Mouse (Mus musculus) limb, embryonic 15.5 days (tissue): ENCODE results near the gene Il20ra. TPM values are rescaled to one million over a fixed set of nuclear protein-coding genes. Genes with fewer than 3 reads are reported as not detected.

Experiments
- ATAC-seq: fragments of 200-750 bp; cut with Nextera tagmentation; 2 replicates; pipeline ENCODE4 v1.8.0; 2017; ENCODE audit warnings: low read depth, moderate TSS enrichment; ENCODE audit not compliant: insufficient number of reproducible peaks, low FRiP score, low TSS enrichment
- H3K27ac ChIP-seq: fragments of 300-500 bp; sonication (generic); 2 replicates; pipeline ENCODE4 v1.5.1; 2015; ENCODE audit warnings: moderate library complexity, mild to moderate bottlenecking, inconsistent platforms
- H3K27me3 ChIP-seq: fragments of 300-500 bp; sonication (generic); 2 replicates; pipeline ENCODE4 v1.6.1; 2015; ENCODE audit warnings: inconsistent platforms
- H3K36me3 ChIP-seq: fragments of 300-500 bp; sonication (generic); 2 replicates; pipeline ENCODE4 v1.6.1; 2015; ENCODE audit warnings: inconsistent platforms
- H3K4me1 ChIP-seq: fragments of 300-500 bp; sonication (generic); 2 replicates; pipeline ENCODE4 v1.6.1; 2015; ENCODE audit warnings: inconsistent platforms
- H3K4me2 ChIP-seq: fragments of 300-500 bp; sonication (generic); 2 replicates; pipeline ENCODE4 v1.6.1; 2015; ENCODE audit warnings: mild to moderate bottlenecking, inconsistent platforms
- H3K4me3 ChIP-seq: fragments of 300-500 bp; sonication (generic); 2 replicates; pipeline ENCODE4 v1.5.1; 2015; ENCODE audit warnings: mild to moderate bottlenecking, inconsistent platforms
- H3K9ac ChIP-seq: fragments of 300-500 bp; sonication (generic); 2 replicates; pipeline ENCODE4 v1.6.1; 2015; ENCODE audit warnings: inconsistent platforms
- H3K9me3 ChIP-seq: fragments of 300-500 bp; sonication (generic); 2 replicates; pipeline ENCODE4 v1.6.1; 2016; ENCODE audit warnings: inconsistent platforms
- WGBS: fragments of 180-500 bp; shearing (Covaris S2); methylation state at CpG from one replicate; pipeline ENCODE4 v1.1.7; 2015; 5-methylcytosine and 5-hydroxymethylcytosine counted together
- polyA plus RNA-seq: library from polyadenylated mRNA; unstranded; fragments of >200 nt; fragmentation: Nextera tagmentation; extraction: Ambion mirVana; gene quantifications from 2 replicates; pipeline ENCODE4 v1.2.1, GENCODE M21; 2015

Il20ra gene
- polyA plus RNA-seq, 1 experiment from 2014 or later: 0.92 TPM

GRCm38 (mm10) chr10:19781365-19781764, 69.0 kb downstream of the Il20ra start:
- no peaks in the 10 kb centered on the region for H3K36me3 ChIP-seq
- H3K9me3 ChIP-seq: no peaks in the 10 kb centered on the region
- H3K4me3 ChIP-seq: no peak overlapping the region
- no peak for ATAC-seq
- H3K27ac ChIP-seq: no peak overlapping the region
- no peak overlapping the region for H3K9ac ChIP-seq
- WGBS: 90% methylated on average over 5 of the region's 5 CpGs
- no peaks in the 10 kb centered on the region for H3K27me3 ChIP-seq
- H3K4me2 ChIP-seq: no peak overlapping the region
- H3K4me1 ChIP-seq: peaks cover 4% of the 10 kb centered on the region; the same call in 1 of the 2 replicates

DNA sequence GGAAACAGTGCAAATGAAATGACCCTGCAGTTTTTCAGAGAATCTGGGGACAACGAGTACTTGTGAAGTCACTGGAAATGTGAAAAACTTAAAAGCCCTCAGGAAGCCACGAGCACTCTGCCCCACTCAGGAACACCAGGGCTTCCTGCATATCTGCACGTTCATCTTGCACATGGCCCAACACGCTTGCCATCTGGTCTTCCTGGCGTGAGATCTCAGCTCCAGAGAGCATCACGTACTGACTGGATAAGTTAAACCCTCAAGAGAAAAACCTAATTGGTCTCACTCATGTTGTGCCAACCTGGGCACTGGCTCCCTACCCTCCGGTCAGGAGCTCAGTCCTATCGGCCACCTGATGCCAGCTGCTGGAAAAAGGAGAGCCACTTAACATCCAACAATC, 82.6 kb downstream of the Il20ra start:
- no peak overlapping the region for H3K4me2 ChIP-seq
- no peaks in the 10 kb centered on the region for H3K27me3 ChIP-seq
- H3K9me3 ChIP-seq: no peaks in the 10 kb centered on the region
- no peak overlapping the region for H3K9ac ChIP-seq
- WGBS: 60% methylated on average over 8 of the region's 8 CpGs
- ATAC-seq: no peak
- no peak overlapping the region for H3K27ac ChIP-seq
- H3K4me1 ChIP-seq: no peaks in the 10 kb centered on the region
- no peaks in the 10 kb centered on the region for H3K36me3 ChIP-seq
- no peak overlapping the region for H3K4me3 ChIP-seq

- H3K27me3 ChIP-seq: no peaks in the 10 kb centered on the region
- H3K4me3 ChIP-seq: no peak overlapping the region
- H3K4me2 ChIP-seq: no peak overlapping the region
- H3K4me1 ChIP-seq: no peaks in the 10 kb centered on the region
- H3K36me3 ChIP-seq: no peaks in the 10 kb centered on the region
- H3K9me3 ChIP-seq: no peaks in the 10 kb centered on the region
- no peak overlapping the region for H3K27ac ChIP-seq
- ATAC-seq: no peak
- WGBS: 80% methylated on average over 7 of the region's 7 CpGs
- H3K9ac ChIP-seq: no peak overlapping the region
Measured at GRCm38 (mm10) chr10:19802958-19803357, 90.6 kb downstream of the Il20ra start.

DNA sequence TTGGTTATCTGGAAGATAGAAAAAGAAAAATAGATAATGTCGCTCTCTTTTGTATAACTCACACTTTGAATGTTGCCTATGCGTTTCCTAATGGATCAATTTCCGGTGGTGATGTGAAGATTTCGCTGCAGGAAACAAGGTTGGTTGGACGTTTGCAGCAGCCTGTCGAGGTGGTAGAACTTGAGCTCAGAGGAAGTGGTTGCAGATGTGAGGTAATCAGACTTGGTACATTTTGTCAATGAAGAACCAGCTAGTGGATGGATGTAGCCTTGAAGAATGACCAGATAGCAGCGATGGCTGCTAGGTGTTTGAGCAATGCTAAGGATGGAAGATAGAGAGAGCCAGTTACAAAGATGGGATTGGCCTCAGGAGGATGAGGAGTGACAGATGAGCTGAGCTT, 92.4 kb downstream of the Il20ra start:
- no peak overlapping the region for H3K27ac ChIP-seq

More for the DNA sequence above, 92.4 kb downstream of the Il20ra start:
- ATAC-seq: no peak
- Histone ChIP-seq H3K4me3 (no peak overlapping the region), H3K4me2 (no peak overlapping the region), H3K9ac (no peak overlapping the region), H3K4me1 (no peaks in the 10 kb centered on the region), H3K36me3 (no peaks in the 10 kb centered on the region), H3K27me3 (no peaks in the 10 kb centered on the region), H3K9me3 (no peaks in the 10 kb centered on the region)
- 79% methylated on average over 7 of the region's 7 CpGs for WGBS

Other genes with a start within 250 kb of the Il20ra start
- 54.3 and 55.2 TPM in 2 replicates for gene Ifngr1, start 120.6 kb upstream of the Il20ra start, polyA plus RNA-seq
- 0.31 and 0.37 TPM in 2 replicates for gene Il22ra2, start 90.6 kb upstream of the Il20ra start, polyA plus RNA-seq
- gene Slc35d3, start 138.9 kb downstream of the Il20ra start, polyA plus RNA-seq: 1.4 and 1.7 TPM in 2 replicates
- 24.9 and 28.2 TPM in 2 replicates for gene Pex7, start 195.1 kb downstream of the Il20ra start, polyA plus RNA-seq
- 1.3 and 1.4 TPM in 2 replicates for gene Map3k5, start 221.9 kb downstream of the Il20ra start, polyA plus RNA-seq